Mouse (Mus musculus): Measurements from ENCODE around the gene Abhd15.

- TF ChIP-seq POLR2A (IDR thresholded peaks at IDR 0.05; ENCODE audit: low read depth, low read length) (no peak), CTCF (IDR thresholded peaks at IDR 0.05; ENCODE audit: borderline replicate concordance, insufficient read depth, low read length) (no peak)
These were observed 38.7 kb upstream of the Abhd15 start for GRCm38 (mm10) chr11:77476216-77476615.
